Mouse (Mus musculus) granulocyte monocyte progenitor cell, adult 5-6 weeks (primary cell): ENCODE measurements around the gene Nkg7. TPM values are rescaled to one million over a fixed set of nuclear protein-coding genes. Genes with fewer than 3 reads are reported as not detected.
"Not testable (repeated sequence)": the region's sequence is repeated elsewhere in the genome, so short reads cannot be mapped to it uniquely, and the experiment has no call there.

Experiments used
- ATAC-seq: replicated peaks from 2 replicates; pipeline ENCODE4 v1.8.0; 2016; ENCODE audit warnings: mild to moderate bottlenecking, moderate TSS enrichment, inconsistent platforms; ENCODE audit not compliant: poor library complexity, severe bottlenecking
- total RNA-seq, 2 experiments: library from RNA; stranded (forward) in 1 of 2; stranded (reverse) in 1 of 2; fragments of 200-712, 200-1000 nt in 1 of 2; fragments of >200 nt in 1 of 2; fragmentation: Nextera tagmentation in 1 of 2; gene quantifications; 2 replicates each; pipeline ENCODE4 v1.2.3; 2014 to 2017

Gene Nkg7
- total RNA-seq (2014; fragmentation: Nextera tagmentation) = 772 and 862 TPM in 2 replicates
- 227 and 400 TPM in 2 replicates for total RNA-seq (2017)

GRCm38 (mm10) chr7:43436341-43437255 lies at the start of gene Nkg7:
Gene Nkg7 (plus strand): TSS chr7:43437073.
- peak; percentile 57 for ATAC-seq

- ATAC-seq = peak; percentile 83
These were observed 44.3 kb upstream of the Nkg7 start for GRCm38 (mm10) chr7:43392349-43393121.

- ATAC-seq = no peak
These were observed 37.4 kb upstream of the Nkg7 start for GRCm38 (mm10) chr7:43399501-43399900.

GRCm38 (mm10) chr7:43402718-43403117 lies 34.2 kb upstream of the Nkg7 start:
- ATAC-seq = no peak

- 0 out of 2 replicates have a peak, but pooled peaks have one; percentile 10 for ATAC-seq
These were observed 29.3 kb upstream of the Nkg7 start for GRCm38 (mm10) chr7:43407573-43407972.

- peak; percentile 80 for ATAC-seq
These were observed 28.7 kb upstream of the Nkg7 start, which contains the start of gene Siglecg for GRCm38 (mm10) chr7:43408131-43408553. Gene Siglecg (plus strand): TSS chr7:43408204.

GRCm38 (mm10) chr7:43409084-43409483 lies 27.8 kb upstream of the Nkg7 start:
- no peak for ATAC-seq

GRCm38 (mm10) chr7:43411724-43412123 lies 25.1 kb upstream of the Nkg7 start:
- ATAC-seq = not testable (repeated sequence)

GRCm38 (mm10) chr7:43417298-43417697 lies 19.6 kb upstream of the Nkg7 start:
- no peak for ATAC-seq

GRCm38 (mm10) chr7:43422995-43423617 lies 13.8 kb upstream of the Nkg7 start:
- peak; percentile 93 for ATAC-seq

- ATAC-seq = no peak
These were observed 12.8 kb upstream of the Nkg7 start for GRCm38 (mm10) chr7:43423991-43424625.

- ATAC-seq = no peak
These were observed 9.5 kb upstream of the Nkg7 start, which contains the start of gene Lim2 for GRCm38 (mm10) chr7:43427406-43427805. Gene Lim2 (plus strand): TSS chr7:43427670.

- ATAC-seq = no peak
These were observed 7.4 kb upstream of the Nkg7 start for GRCm38 (mm10) chr7:43429500-43429899.

- no peak for ATAC-seq
These were observed 4.0 kb upstream of the Nkg7 start for GRCm38 (mm10) chr7:43432891-43433290.

GRCm38 (mm10) chr7:43434676-43435075 lies 2.2 kb upstream of the Nkg7 start:
- no peak for ATAC-seq

- ATAC-seq = no peak
These were observed 1.7 kb downstream of the Nkg7 start for GRCm38 (mm10) chr7:43438611-43439010.

GRCm38 (mm10) chr7:43440482-43440881 lies 3.6 kb downstream of the Nkg7 start, which contains the start of gene Cldnd2:
Gene Cldnd2 (plus strand): TSS chr7:43440782.
- no peak for ATAC-seq

- ATAC-seq = no peak
These were observed 4.2 kb downstream of the Nkg7 start for GRCm38 (mm10) chr7:43441071-43441470.

- ATAC-seq = no peak
These were observed 5.8 kb downstream of the Nkg7 start for GRCm38 (mm10) chr7:43442684-43443083.
